Mouse (Mus musculus): ENCODE measurements at regions not wholly inside any gene's neighbourhood (a gene's known extent, or its start where the extent isn't known, plus 50 kb on each side); places are given as distances from the start of the nearest gene placed in this dataset.

DNA sequence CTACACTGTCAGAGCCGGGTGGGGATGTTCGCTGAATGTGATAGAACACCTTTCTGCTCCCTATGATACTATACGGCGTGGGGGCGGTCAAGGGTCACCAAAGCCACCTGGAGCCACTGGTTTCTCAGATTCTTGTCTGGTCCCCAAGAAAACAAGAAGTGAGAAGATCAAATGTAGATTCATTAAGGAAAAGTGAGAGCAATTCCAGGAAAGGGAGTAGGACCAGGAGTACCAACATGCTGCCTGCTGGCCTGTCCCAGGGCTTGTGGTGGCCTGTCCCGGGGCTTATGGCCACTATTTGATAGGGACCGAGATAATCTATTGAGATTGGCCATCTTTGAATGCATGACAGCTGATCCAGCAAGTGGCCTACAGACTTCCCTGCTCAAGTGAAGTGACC, 58.8 kb upstream of the Fut8 start:
- Histone ChIP-seq H3K4me3 (ENCODE audit: insufficient read depth, low read length) (no peak overlapping the region), H3K27ac (ENCODE audit: insufficient read depth, low read length) (no peak overlapping the region), H3K4me1 (ENCODE audit: control insufficient read depth, insufficient read depth, low read length) (no peaks in the 10 kb centered on the region)
- TF ChIP-seq POLR2A (IDR thresholded peaks at IDR 0.05; ENCODE audit: low read depth, low read length) (no peak), CTCF (IDR thresholded peaks at IDR 0.05; ENCODE audit: borderline replicate concordance, insufficient read depth, low read length) (no peak)

- TF ChIP-seq POLR2A (IDR thresholded peaks at IDR 0.05; ENCODE audit: low read depth, low read length) (no peak), CTCF (IDR thresholded peaks at IDR 0.05; ENCODE audit: borderline replicate concordance, insufficient read depth, low read length) (no peak)
- no peaks in the 10 kb centered on the region for H3K4me1 ChIP-seq (ENCODE audit: control insufficient read depth, insufficient read depth, low read length)
- H3K4me3 ChIP-seq (ENCODE audit: insufficient read depth, low read length) = no peak overlapping the region
- H3K27ac ChIP-seq (ENCODE audit: insufficient read depth, low read length) = no peak overlapping the region
These were observed 59.9 kb upstream of the Fut8 start for GRCm38 (mm10) chr12:77177811-77178578.

DNA sequence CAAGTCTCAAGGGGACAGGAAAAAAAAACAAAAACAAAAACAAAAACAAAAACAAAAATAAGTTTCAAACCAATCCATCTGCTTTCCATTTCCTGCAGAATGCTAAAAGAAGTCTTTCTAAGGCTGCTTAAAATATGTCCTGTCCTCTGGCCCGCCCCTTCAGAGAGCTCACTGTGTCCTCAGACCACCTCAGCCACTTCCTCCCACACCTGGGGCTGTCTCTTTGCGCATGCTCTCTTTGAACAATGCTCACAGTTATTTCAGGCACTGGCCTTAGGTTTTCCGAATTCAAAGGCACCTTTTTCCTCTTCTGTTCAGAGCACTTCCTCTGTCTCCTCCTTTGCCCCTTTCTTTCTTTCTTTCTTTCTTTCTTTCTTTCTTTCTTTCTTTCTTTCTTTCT, 60.6 kb upstream of the Fut8 start:
- no peaks in the 10 kb centered on the region for H3K4me1 ChIP-seq (ENCODE audit: control insufficient read depth, insufficient read depth, low read length)
- no peak overlapping the region for H3K4me3 ChIP-seq (ENCODE audit: insufficient read depth, low read length)
- H3K27ac ChIP-seq (ENCODE audit: insufficient read depth, low read length) = no peak overlapping the region
- TF ChIP-seq POLR2A (IDR thresholded peaks at IDR 0.05; ENCODE audit: low read depth, low read length) = no peak
- TF ChIP-seq CTCF (IDR thresholded peaks at IDR 0.05; ENCODE audit: borderline replicate concordance, insufficient read depth, low read length) = no peak

DNA sequence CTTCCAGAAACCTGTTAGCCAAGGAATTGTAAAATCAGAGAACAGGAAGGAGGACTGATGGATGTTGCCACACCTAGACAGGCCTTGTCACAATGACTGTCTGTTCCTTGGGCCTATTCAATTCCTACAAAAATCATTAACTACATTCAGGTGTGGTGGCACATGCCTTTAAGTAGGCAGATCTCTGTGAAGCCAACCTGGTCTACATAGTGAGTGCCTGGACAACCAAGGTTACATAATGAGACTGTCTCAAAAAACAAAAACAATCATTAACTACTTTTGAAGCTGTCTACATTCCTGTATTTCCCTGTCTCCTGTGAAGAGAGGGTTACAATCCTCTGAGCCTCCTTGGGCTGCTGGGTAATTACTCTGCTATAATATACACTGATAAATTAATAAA, 63.9 kb upstream of the Fut8 start:
- no peak overlapping the region for H3K27ac ChIP-seq (ENCODE audit: insufficient read depth, low read length)
- no peak for TF ChIP-seq CTCF (IDR thresholded peaks at IDR 0.05; ENCODE audit: borderline replicate concordance, insufficient read depth, low read length)
- TF ChIP-seq POLR2A (IDR thresholded peaks at IDR 0.05; ENCODE audit: low read depth, low read length) = no peak
- H3K4me1 ChIP-seq (ENCODE audit: control insufficient read depth, insufficient read depth, low read length) = no peaks in the 10 kb centered on the region
- H3K4me3 ChIP-seq (ENCODE audit: insufficient read depth, low read length) = no peak overlapping the region

GRCm38 (mm10) chr12:77172540-77172939, 65.4 kb upstream of the Fut8 start:
- Histone ChIP-seq H3K4me1 (ENCODE audit: control insufficient read depth, insufficient read depth, low read length) (no peaks in the 10 kb centered on the region), H3K4me3 (ENCODE audit: insufficient read depth, low read length) (no peak overlapping the region), H3K27ac (ENCODE audit: insufficient read depth, low read length) (no peak overlapping the region)
- no peak for TF ChIP-seq POLR2A (IDR thresholded peaks at IDR 0.05; ENCODE audit: low read depth, low read length)
- TF ChIP-seq CTCF (IDR thresholded peaks at IDR 0.05; ENCODE audit: borderline replicate concordance, insufficient read depth, low read length) = no peak

DNA sequence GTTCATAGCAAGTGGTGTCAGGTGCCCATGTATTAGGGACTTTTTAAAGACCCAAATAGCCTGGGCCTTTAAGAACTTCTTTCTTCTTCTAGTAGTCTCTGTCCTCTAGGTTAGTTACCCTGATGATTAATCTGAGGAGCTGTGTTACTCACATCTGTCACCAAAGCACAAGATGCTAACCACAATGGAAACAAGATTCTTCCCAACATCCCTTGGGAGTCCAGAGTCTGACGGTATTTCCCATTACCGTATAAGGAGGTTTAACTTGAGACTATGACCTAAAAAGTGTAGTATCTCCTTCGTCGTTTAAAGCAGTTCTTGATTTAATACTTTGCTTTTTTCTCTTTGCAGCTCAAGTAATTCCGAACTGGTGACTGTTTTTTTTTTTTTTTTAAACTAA, 67.7 kb upstream of the Fut8 start:
- Histone ChIP-seq H3K4me3 (ENCODE audit: insufficient read depth, low read length) (no peak overlapping the region), H3K4me1 (ENCODE audit: control insufficient read depth, insufficient read depth, low read length) (no peaks in the 10 kb centered on the region), H3K27ac (ENCODE audit: insufficient read depth, low read length) (0 out of 2 replicates have a peak overlapping the region, but pooled peaks have one; percentile 11)
- TF ChIP-seq POLR2A (IDR thresholded peaks at IDR 0.05; ENCODE audit: low read depth, low read length) = no peak
- no peak for TF ChIP-seq CTCF (IDR thresholded peaks at IDR 0.05; ENCODE audit: borderline replicate concordance, insufficient read depth, low read length)

- Histone ChIP-seq H3K4me1 (ENCODE audit: control insufficient read depth, insufficient read depth, low read length) (no peaks in the 10 kb centered on the region), H3K27ac (ENCODE audit: insufficient read depth, low read length) (no peak overlapping the region), H3K4me3 (ENCODE audit: insufficient read depth, low read length) (no peak overlapping the region)
- no peak for TF ChIP-seq CTCF (IDR thresholded peaks at IDR 0.05; ENCODE audit: borderline replicate concordance, insufficient read depth, low read length)
- TF ChIP-seq POLR2A (IDR thresholded peaks at IDR 0.05; ENCODE audit: low read depth, low read length) = no peak
These were observed 69.6 kb upstream of the Fut8 start for GRCm38 (mm10) chr12:77168367-77168766.

DNA sequence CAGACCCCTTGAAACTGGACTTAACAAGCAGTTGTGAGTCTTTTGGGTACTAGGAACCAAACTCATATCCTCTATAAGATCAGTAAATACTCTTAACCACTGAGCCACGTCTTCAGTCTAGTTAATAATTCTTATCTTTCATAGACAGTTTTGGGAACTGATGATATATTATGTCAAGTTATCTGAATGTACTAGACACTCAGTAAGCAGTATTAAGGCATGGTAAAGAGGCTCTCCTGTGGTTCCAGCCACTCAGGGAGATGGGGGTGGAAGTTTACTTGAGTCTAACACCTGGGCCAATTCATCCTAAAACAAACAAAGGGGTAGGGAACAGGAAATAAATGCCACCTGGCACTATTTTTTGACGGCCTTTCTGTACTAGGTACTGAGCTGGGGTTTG, 81.2 kb upstream of the Fut8 start:
- Histone ChIP-seq H3K4me3 (ENCODE audit: insufficient read depth, low read length) (no peak overlapping the region), H3K27ac (ENCODE audit: insufficient read depth, low read length) (no peak overlapping the region), H3K4me1 (ENCODE audit: control insufficient read depth, insufficient read depth, low read length) (no peaks in the 10 kb centered on the region)
- no peak for TF ChIP-seq POLR2A (IDR thresholded peaks at IDR 0.05; ENCODE audit: low read depth, low read length)
- TF ChIP-seq CTCF (IDR thresholded peaks at IDR 0.05; ENCODE audit: borderline replicate concordance, insufficient read depth, low read length) = no peak

- no peaks in the 10 kb centered on the region for H3K4me1 ChIP-seq (ENCODE audit: control insufficient read depth, insufficient read depth, low read length)
- TF ChIP-seq CTCF (IDR thresholded peaks at IDR 0.05; ENCODE audit: borderline replicate concordance, insufficient read depth, low read length) (no peak), POLR2A (IDR thresholded peaks at IDR 0.05; ENCODE audit: low read depth, low read length) (no peak)
- H3K4me3 ChIP-seq (ENCODE audit: insufficient read depth, low read length) = no peak overlapping the region
- H3K27ac ChIP-seq (ENCODE audit: insufficient read depth, low read length) = no peak overlapping the region
These were observed 82.3 kb upstream of the Fut8 start for GRCm38 (mm10) chr12:77155626-77156025.

DNA sequence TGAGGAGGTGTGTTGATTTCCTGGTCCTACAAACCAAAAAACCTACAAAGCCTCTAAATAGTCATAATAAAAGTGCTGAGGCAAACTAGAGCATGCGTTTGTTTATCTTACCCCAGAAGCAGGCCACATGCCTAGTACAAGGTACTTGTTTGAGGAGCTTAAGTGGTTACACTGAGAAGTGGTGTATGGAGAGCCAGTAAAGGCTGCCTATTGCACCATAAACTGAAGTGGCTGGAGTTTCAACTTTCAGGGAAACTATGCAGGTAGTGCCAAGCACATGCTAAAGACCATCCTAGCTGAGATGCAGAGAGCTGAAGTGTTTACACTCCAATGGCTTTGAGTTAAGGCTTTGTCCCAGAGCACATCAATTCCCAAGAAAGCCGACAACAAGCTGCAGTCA, 86.5 kb upstream of the Fut8 start:
- Histone ChIP-seq H3K4me3 (ENCODE audit: insufficient read depth, low read length) (no peak overlapping the region), H3K27ac (ENCODE audit: insufficient read depth, low read length) (no peak overlapping the region), H3K4me1 (ENCODE audit: control insufficient read depth, insufficient read depth, low read length) (no peaks in the 10 kb centered on the region)
- TF ChIP-seq CTCF (IDR thresholded peaks at IDR 0.05; ENCODE audit: borderline replicate concordance, insufficient read depth, low read length) (no peak), POLR2A (IDR thresholded peaks at IDR 0.05; ENCODE audit: low read depth, low read length) (no peak)
